ENCODE assay signal across 17 mouse cellular contexts in the genomic region with DNA sequence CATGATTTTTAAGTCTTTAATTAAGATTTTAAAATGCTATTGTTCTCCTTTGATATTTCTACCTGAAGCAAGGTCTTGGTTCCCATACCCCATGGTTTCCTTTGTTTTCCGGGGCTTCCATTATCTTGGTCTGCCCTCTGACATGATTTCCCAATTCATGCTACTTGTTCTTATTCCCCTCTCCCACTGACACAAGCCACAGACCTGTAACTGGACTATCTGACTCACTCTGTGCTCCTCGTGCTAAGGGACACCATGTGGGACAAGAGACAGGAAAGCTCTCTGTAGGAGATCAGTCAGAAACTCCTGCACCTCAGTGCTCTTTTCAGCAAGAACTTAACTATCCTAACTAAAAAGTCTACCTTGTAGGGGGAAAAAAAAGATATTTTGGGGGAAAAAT.
"Had no signal": no experiment of that assay in that cellular context is flagged by ENCODE, and none has a peak within 500 bp of the region (broad histone marks: within the 10 kb centered on the region; RNA-seq: fewer than 3 reads in every experiment).

No protein-coding gene starts in this region.

- H3K4me2 ChIP-seq: kidney, embryonic 15.5 days; limb, embryonic 13.5 days; liver, embryonic 11.5 days; liver, embryonic 15.5 days; lung, embryonic 14.5 days; midbrain, embryonic 11.5 days; midbrain, embryonic 15.5 days; stomach, embryonic 15.5 days had no signal

- H3K4me3 ChIP-seq: kidney, embryonic 15.5 days; layer of hippocampus, adult 2 months; limb, embryonic 13.5 days; liver, embryonic 15.5 days; megakaryocyte, embryonic 14.5 days; midbrain, embryonic 15.5 days; stomach, embryonic 15.5 days had no signal

- H3K27ac ChIP-seq: layer of hippocampus, adult 2 months; limb, embryonic 13.5 days; liver, embryonic 15.5 days; macrophage; midbrain, embryonic 15.5 days; stomach, embryonic 15.5 days had no signal

- H3K9ac ChIP-seq: kidney, embryonic 15.5 days; limb, embryonic 13.5 days; liver, embryonic 15.5 days; lung, embryonic 14.5 days; midbrain, embryonic 15.5 days; stomach, embryonic 15.5 days had no signal

- ATAC-seq: midbrain, embryonic 15.5 days had no signal

- H3K27me3 ChIP-seq: kidney, embryonic 15.5 days; liver, embryonic 15.5 days; megakaryocyte, embryonic 14.5 days; midbrain, embryonic 15.5 days; stomach, embryonic 15.5 days had no signal

- DNase-seq: kidney, adult 18-20 months; kidney, postnatal 25 days; lung, postnatal 14 days; right cerebral cortex, postnatal 14 days; thymus, adult 2 months; thymus, postnatal 36 days had no signal

- H3K9me3 ChIP-seq: kidney, embryonic 15.5 days; limb, embryonic 13.5 days; liver, embryonic 15.5 days; midbrain, embryonic 15.5 days; stomach, embryonic 15.5 days had no signal

- H3K36me3 ChIP-seq: kidney, embryonic 15.5 days; limb, embryonic 13.5 days; liver, embryonic 15.5 days; midbrain, embryonic 15.5 days; stomach, embryonic 15.5 days had no signal
